25 mouse cellular contexts compared by ENCODE assay signal in the genomic region with DNA sequence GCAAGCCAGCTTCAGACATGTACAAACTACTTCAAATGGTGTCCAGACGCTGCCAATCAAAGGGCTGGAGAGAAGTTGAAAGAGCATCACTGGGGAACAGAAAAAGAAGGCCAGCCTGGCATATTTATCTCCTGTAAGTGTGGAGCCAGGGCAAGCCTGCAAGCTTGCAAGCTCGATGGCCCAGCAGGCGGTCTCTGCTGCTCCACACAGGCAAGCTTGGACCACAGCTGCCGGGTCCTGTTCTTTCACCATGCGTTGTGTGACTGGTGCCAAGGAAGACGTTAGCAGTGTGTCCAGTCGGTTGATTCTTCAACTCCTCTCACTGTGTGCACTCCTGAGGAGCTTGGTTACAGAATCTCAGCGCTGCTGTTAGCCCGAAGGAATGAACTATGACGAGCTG. TPM values are rescaled to one million over a fixed set of nuclear protein-coding genes. Genes with fewer than 3 reads are reported as not detected.
A peak's percentile ranks its signal among the peaks of the same experiment; 100 is the strongest.
DNase-seq lines count a peak whose midpoint lies in the region; ATAC-seq and TF ChIP-seq lines count a peak whose summit lies in the region.
"Had no signal": no experiment of that assay in that cellular context is flagged by ENCODE, and none has a peak within 500 bp of the region (broad histone marks: within the 10 kb centered on the region; RNA-seq: fewer than 3 reads in every experiment).

No protein-coding gene starts in this region.

- no peaks in the 10 kb centered on the region for H3K36me3 ChIP-seq in forebrain, embryonic 15.5 days
- no peaks in the 10 kb centered on the region for H3K36me3 ChIP-seq in forebrain, embryonic 16.5 days (ENCODE audit: control insufficient read depth, insufficient read depth)
- H3K36me3 ChIP-seq in hindbrain, postnatal 0 days (ENCODE audit: insufficient read depth, low read length), result no peaks in the 10 kb centered on the region
- no peaks in the 10 kb centered on the region for H3K36me3 ChIP-seq in hindbrain, embryonic 12.5 days
- H3K36me3 ChIP-seq in kidney, embryonic 15.5 days, result peaks cover 3% of the 10 kb centered on the region; the same call in 1 of the 2 replicates
- H3K36me3 ChIP-seq: forebrain, embryonic 12.5 days; limb, embryonic 10.5 days had no signal

- H3K9me3 ChIP-seq in forebrain, embryonic 15.5 days, result no peaks in the 10 kb centered on the region
- H3K9me3 ChIP-seq in forebrain, embryonic 16.5 days (ENCODE audit: control insufficient read depth, low read length), result no peaks in the 10 kb centered on the region
- no peaks in the 10 kb centered on the region for H3K9me3 ChIP-seq in hindbrain, postnatal 0 days (ENCODE audit: low read length)
- no peaks in the 10 kb centered on the region for H3K9me3 ChIP-seq in hindbrain, embryonic 12.5 days (replicated peaks)
- no peaks in the 10 kb centered on the region for H3K9me3 ChIP-seq in kidney, embryonic 15.5 days (replicated peaks)
- H3K9me3 ChIP-seq: forebrain, embryonic 12.5 days; limb, embryonic 10.5 days; megakaryocyte, embryonic 14.5 days had no signal

- H3K27me3 ChIP-seq in forebrain, embryonic 15.5 days, result no peaks in the 10 kb centered on the region
- H3K27me3 ChIP-seq in forebrain, embryonic 16.5 days (replicated peaks; ENCODE audit: control insufficient read depth, insufficient read depth, low read length), result no peaks in the 10 kb centered on the region
- H3K27me3 ChIP-seq in hindbrain, postnatal 0 days (ENCODE audit: insufficient read depth, low read length), result no peaks in the 10 kb centered on the region
- H3K27me3 ChIP-seq in hindbrain, embryonic 12.5 days, result no peaks in the 10 kb centered on the region
- no peaks in the 10 kb centered on the region for H3K27me3 ChIP-seq in kidney, embryonic 15.5 days
- H3K27me3 ChIP-seq: forebrain, embryonic 12.5 days; Patski had no signal

- 80% methylated on average over 10 of the region's 10 CpGs for WGBS in forebrain, embryonic 15.5 days
- WGBS in forebrain, embryonic 16.5 days, result 86% methylated on average over 10 of the region's 10 CpGs
- 55% methylated on average over 10 of the region's 10 CpGs for WGBS in hindbrain, postnatal 0 days
- WGBS in hindbrain, embryonic 12.5 days, result 80% methylated on average over 10 of the region's 10 CpGs
- 83% methylated on average over 10 of the region's 10 CpGs for WGBS in kidney, embryonic 15.5 days

- no peak overlapping the region for H3K9ac ChIP-seq in forebrain, embryonic 15.5 days (replicated peaks)
- H3K9ac ChIP-seq in forebrain, embryonic 16.5 days (replicated peaks; ENCODE audit: low read depth, low read length), result no peak overlapping the region
- H3K9ac ChIP-seq in hindbrain, postnatal 0 days (replicated peaks; ENCODE audit: low read length), result no peak overlapping the region
- H3K9ac ChIP-seq in hindbrain, embryonic 12.5 days, result no peak overlapping the region
- no peak overlapping the region for H3K9ac ChIP-seq in kidney, embryonic 15.5 days
- H3K9ac ChIP-seq: forebrain, embryonic 12.5 days; hindbrain, embryonic 14.5 days had no signal

- no peak for TF ChIP-seq CTCF in hindbrain, postnatal 0 days (IDR thresholded peaks at IDR 0.05; ENCODE audit: low read depth)

- H3K4me2 ChIP-seq in forebrain, embryonic 15.5 days (replicated peaks), result no peak overlapping the region
- no peak overlapping the region for H3K4me2 ChIP-seq in forebrain, embryonic 16.5 days (ENCODE audit: low read length)
- no peak overlapping the region for H3K4me2 ChIP-seq in hindbrain, postnatal 0 days (ENCODE audit: low read depth, low read length)
- H3K4me2 ChIP-seq in hindbrain, embryonic 12.5 days (replicated peaks), result no peak overlapping the region
- H3K4me2 ChIP-seq in kidney, embryonic 15.5 days, result no peak overlapping the region
- H3K4me2 ChIP-seq: forebrain, embryonic 12.5 days; heart, embryonic 11.5 days; hindbrain, embryonic 14.5 days; liver, embryonic 11.5 days had no signal

- H3K4me1 ChIP-seq in forebrain, embryonic 15.5 days, result peaks cover 16% of the 10 kb centered on the region
- H3K4me1 ChIP-seq in forebrain, embryonic 16.5 days (replicated peaks; ENCODE audit: control insufficient read depth, insufficient read depth, low read length), result peaks cover 17% of the 10 kb centered on the region
- no peaks in the 10 kb centered on the region for H3K4me1 ChIP-seq in hindbrain, postnatal 0 days (ENCODE audit: insufficient read depth, low read length)
- no peaks in the 10 kb centered on the region for H3K4me1 ChIP-seq in hindbrain, embryonic 12.5 days
- no peaks in the 10 kb centered on the region for H3K4me1 ChIP-seq in kidney, embryonic 15.5 days
- H3K4me1 ChIP-seq: limb, embryonic 10.5 days had no signal

- peak overlapping the region; percentile 36; the same call in 1 of the 2 replicates for H3K27ac ChIP-seq in forebrain, embryonic 15.5 days (replicated peaks)
- no peak overlapping the region for H3K27ac ChIP-seq in forebrain, embryonic 16.5 days (ENCODE audit: low read length)
- H3K27ac ChIP-seq in hindbrain, postnatal 0 days, result no peak overlapping the region
- H3K27ac ChIP-seq in hindbrain, embryonic 12.5 days, result no peak overlapping the region
- H3K27ac ChIP-seq in kidney, embryonic 15.5 days, result no peak overlapping the region
- H3K27ac ChIP-seq: forebrain, embryonic 12.5 days; hindbrain, embryonic 14.5 days; kidney, postnatal 0 days; limb, embryonic 10.5 days had no signal

- H3K4me3 ChIP-seq in forebrain, embryonic 15.5 days, result no peak overlapping the region
- no peak overlapping the region for H3K4me3 ChIP-seq in forebrain, embryonic 16.5 days (replicated peaks; ENCODE audit: low read length)
- H3K4me3 ChIP-seq in hindbrain, postnatal 0 days (ENCODE audit: low read length), result no peak overlapping the region
- H3K4me3 ChIP-seq in hindbrain, embryonic 12.5 days, result no peak overlapping the region
- no peak overlapping the region for H3K4me3 ChIP-seq in kidney, embryonic 15.5 days (replicated peaks)
- H3K4me3 ChIP-seq: forebrain, embryonic 12.5 days; limb, embryonic 10.5 days; megakaryocyte, embryonic 14.5 days had no signal

- ATAC-seq in forebrain, embryonic 15.5 days (replicated peaks), result no peak
- ATAC-seq in forebrain, embryonic 16.5 days, result no peak
- peak; percentile 35; the same call in 1 of the 2 replicates for ATAC-seq in hindbrain, postnatal 0 days
- ATAC-seq in hindbrain, embryonic 12.5 days (ENCODE audit: low FRiP score), result no peak
- ATAC-seq in kidney, embryonic 15.5 days (replicated peaks; ENCODE audit: low FRiP score), result no peak
- ATAC-seq: CD4-positive, CD25-positive, alpha-beta regulatory T cell, adult 4 months; intestine, embryonic 16.5 days; Patski had no signal

- DNase-seq in hindbrain, postnatal 0 days (ENCODE audit: low spot score), result peak; percentile 65
- peak; percentile 88 for DNase-seq in cerebellum, adult 11-12 months
- peak; percentile 84 to 87 for DNase-seq in cerebellum, postnatal 14 days
- DNase-seq in kidney, adult 9 months, result no peak
- DNase-seq: adrenal gland, postnatal 10 days; heart, postnatal 10 days; layer of hippocampus, postnatal 36 days; lung, adult 18-20 months; lung, postnatal 14 days; midbrain, embryonic 14.5 days; thymus, adult 2 months had no signal

RNA-seq across cellular contexts. Expression of gene Sel1l3, which starts 12.9 kb away (rescaled TPM):
- polyA plus RNA-seq in forebrain, embryonic 15.5 days (2015; fragmentation: Nextera tagmentation; extraction: Ambion mirVana), result 11.0 and 11.4 TPM in 2 replicates
- 9.9 and 10.2 TPM in 2 replicates for polyA plus RNA-seq in forebrain, embryonic 16.5 days (2015; fragmentation: Nextera tagmentation; extraction: Ambion mirVana)
- 19.1 and 22.4 TPM in 2 replicates for total RNA-seq in hindbrain, postnatal 0 days (2014; rRNA removed)
- 4.7 and 4.8 TPM in 2 replicates for polyA plus RNA-seq in hindbrain, postnatal 0 days (2015; fragmentation: Nextera tagmentation; extraction: Ambion mirVana)
- 4.8 and 5.1 TPM in 2 replicates for polyA plus RNA-seq in hindbrain, embryonic 12.5 days (2016; fragmentation: Nextera tagmentation; extraction: Ambion mirVana)
- polyA plus RNA-seq in kidney, embryonic 15.5 days (2015; fragmentation: Nextera tagmentation; extraction: Ambion mirVana), result 19.0 and 20.1 TPM in 2 replicates
